Mouse (Mus musculus): ENCODE measurements at regions not wholly inside any gene's neighbourhood (a gene's known extent, or its start where the extent isn't known, plus 50 kb on each side); places are given as distances from the start of the nearest gene placed in this dataset.

GRCm38 (mm10) chr17:75768654-75769053 is 216.9 kb upstream of the Fam98a start:
- ATAC-seq (replicated peaks; ENCODE audit: low FRiP score, poor library complexity, severe bottlenecking), result no peak

- no peak for ATAC-seq (replicated peaks; ENCODE audit: low FRiP score, poor library complexity, severe bottlenecking)
Measured at GRCm38 (mm10) chr17:75763391-75763790, 211.6 kb upstream of the Fam98a start.

- ATAC-seq (replicated peaks; ENCODE audit: low FRiP score, poor library complexity, severe bottlenecking), result no peak
Measured at GRCm38 (mm10) chr17:75756487-75756886, 204.7 kb upstream of the Fam98a start.

- no peak for ATAC-seq (replicated peaks; ENCODE audit: low FRiP score, poor library complexity, severe bottlenecking)
Measured at GRCm38 (mm10) chr17:75716458-75716857, 164.7 kb upstream of the Fam98a start.

- no peak for ATAC-seq (replicated peaks; ENCODE audit: low FRiP score, poor library complexity, severe bottlenecking)
Measured at GRCm38 (mm10) chr17:75714578-75714977, 162.8 kb upstream of the Fam98a start.

- no peak for ATAC-seq (replicated peaks; ENCODE audit: low FRiP score, poor library complexity, severe bottlenecking)
Measured at GRCm38 (mm10) chr17:75714059-75714458, 162.3 kb upstream of the Fam98a start.

GRCm38 (mm10) chr17:75707687-75708086 is 155.9 kb upstream of the Fam98a start:
- no peak for ATAC-seq (replicated peaks; ENCODE audit: low FRiP score, poor library complexity, severe bottlenecking)

GRCm38 (mm10) chr17:75705357-75705756 is 153.6 kb upstream of the Fam98a start:
- no peak for ATAC-seq (replicated peaks; ENCODE audit: low FRiP score, poor library complexity, severe bottlenecking)

GRCm38 (mm10) chr17:75703865-75704264 is 152.1 kb upstream of the Fam98a start:
- ATAC-seq (replicated peaks; ENCODE audit: low FRiP score, poor library complexity, severe bottlenecking), result no peak

- ATAC-seq (replicated peaks; ENCODE audit: low FRiP score, poor library complexity, severe bottlenecking), result no peak
Measured at GRCm38 (mm10) chr17:75696729-75697103, 145.0 kb upstream of the Fam98a start.

GRCm38 (mm10) chr17:75696103-75696728 is 144.5 kb upstream of the Fam98a start:
- ATAC-seq (replicated peaks; ENCODE audit: low FRiP score, poor library complexity, severe bottlenecking), result no peak

GRCm38 (mm10) chr17:75685927-75686326 is 134.2 kb upstream of the Fam98a start:
- no peak for ATAC-seq (replicated peaks; ENCODE audit: low FRiP score, poor library complexity, severe bottlenecking)

- ATAC-seq (replicated peaks; ENCODE audit: low FRiP score, poor library complexity, severe bottlenecking), result no peak
Measured at GRCm38 (mm10) chr17:75646982-75647381, 95.2 kb upstream of the Fam98a start.

GRCm38 (mm10) chr17:75644698-75645097 is 93.0 kb upstream of the Fam98a start:
- ATAC-seq (replicated peaks; ENCODE audit: low FRiP score, poor library complexity, severe bottlenecking), result no peak

GRCm38 (mm10) chr17:75642311-75642710 is 90.6 kb upstream of the Fam98a start:
- no peak for ATAC-seq (replicated peaks; ENCODE audit: low FRiP score, poor library complexity, severe bottlenecking)

GRCm38 (mm10) chr17:75641010-75641498 is 89.3 kb upstream of the Fam98a start:
- ATAC-seq (replicated peaks; ENCODE audit: low FRiP score, poor library complexity, severe bottlenecking), result no peak

- ATAC-seq (replicated peaks; ENCODE audit: low FRiP score, poor library complexity, severe bottlenecking), result no peak
Measured at GRCm38 (mm10) chr17:75640575-75640974, 88.8 kb upstream of the Fam98a start.

- ATAC-seq (replicated peaks; ENCODE audit: low FRiP score, poor library complexity, severe bottlenecking), result no peak
Measured at GRCm38 (mm10) chr17:75629857-75630256, 78.1 kb upstream of the Fam98a start.

- no peak for ATAC-seq (replicated peaks; ENCODE audit: low FRiP score, poor library complexity, severe bottlenecking)
Measured at GRCm38 (mm10) chr17:75619472-75619871, 67.7 kb upstream of the Fam98a start.

- ATAC-seq (replicated peaks; ENCODE audit: low FRiP score, poor library complexity, severe bottlenecking), result no peak
Measured at GRCm38 (mm10) chr17:75618514-75618913, 66.8 kb upstream of the Fam98a start.

GRCm38 (mm10) chr17:75617280-75617679 is 65.5 kb upstream of the Fam98a start:
- no peak for ATAC-seq (replicated peaks; ENCODE audit: low FRiP score, poor library complexity, severe bottlenecking)

- ATAC-seq (replicated peaks; ENCODE audit: low FRiP score, poor library complexity, severe bottlenecking), result no peak
Measured at GRCm38 (mm10) chr17:75615335-75615734, 63.6 kb upstream of the Fam98a start.

All from erythroblast, adult 5-6 weeks (primary cell).